Mouse (Mus musculus) midbrain, postnatal 0 days (tissue): ENCODE results near the gene Pakap. TPM values are rescaled to one million over a fixed set of nuclear protein-coding genes. Genes with fewer than 3 reads are reported as not detected.

Source experiments
- ATAC-seq: fragments of 200-750 bp; cut with Nextera tagmentation; 2 replicates; pipeline ENCODE4 v1.8.0; 2017; ENCODE audit warnings: moderate number of reproducible peaks, mild to moderate bottlenecking, moderate TSS enrichment, moderate library complexity; ENCODE audit not compliant: low FRiP score
- DNase-seq: peaks from one replicate; pipeline ENCODE4 v3.0.0-alpha.2; 2015; ENCODE audit warnings: low spot score
- H3K27ac ChIP-seq: fragments of 300-500 bp; sonication (generic); 2 replicates; pipeline ENCODE4 v1.5.1; 2014; ENCODE audit warnings: low read depth, mild to moderate bottlenecking, low read length, mixed read lengths
- H3K27me3 ChIP-seq: fragments of 300-500 bp; sonication (generic); 2 replicates; pipeline ENCODE4 v1.6.1; 2014; ENCODE audit warnings: low read length, control low read depth, mixed read lengths; ENCODE audit not compliant: insufficient read depth
- H3K36me3 ChIP-seq: fragments of 300-500 bp; sonication (generic); 2 replicates; pipeline ENCODE4 v1.6.1; 2014; ENCODE audit warnings: low read length, control low read depth, mixed read lengths; ENCODE audit not compliant: insufficient read depth
- H3K4me1 ChIP-seq: fragments of 300-500 bp; sonication (generic); 2 replicates; pipeline ENCODE4 v1.6.1; 2014; ENCODE audit warnings: mild to moderate bottlenecking, control low read depth, antibody characterized with exemption, low read length, mixed read lengths; ENCODE audit not compliant: insufficient read depth
- H3K4me2 ChIP-seq: fragments of 300-500 bp; sonication (generic); 2 replicates; pipeline ENCODE4 v1.6.1; 2014; ENCODE audit warnings: low read depth, mild to moderate bottlenecking, low read length, mixed read lengths; ENCODE audit not compliant: poor library complexity, severe bottlenecking
- H3K4me3 ChIP-seq: fragments of 300-500 bp; sonication (generic); 2 replicates; pipeline ENCODE4 v1.5.1; 2014; ENCODE audit warnings: low read depth, mild to moderate bottlenecking, low read length, moderate library complexity
- H3K9ac ChIP-seq: fragments of 300-500 bp; sonication (generic); replicated peaks from 2 replicates; pipeline ENCODE4 v1.6.1; 2014; ENCODE audit warnings: mild to moderate bottlenecking, low read length, moderate library complexity, mixed read lengths; ENCODE audit not compliant: poor library complexity, severe bottlenecking
- H3K9me3 ChIP-seq: fragments of 300-500 bp; sonication (generic); 2 replicates; pipeline ENCODE4 v1.6.1; 2016; ENCODE audit warnings: low read length, control low read depth
- CTCF ChIP-seq: IDR thresholded peaks from 2 replicates; pipeline ENCODE4 v1.5.1; 2016; ENCODE audit warnings: antibody characterized with exemption, mild to moderate bottlenecking
- WGBS: fragments of 180-500 bp; shearing (Covaris S2); extraction: QIAGEN DNeasy Blood & Tissue Kit; methylation state at CpG from one replicate; pipeline ENCODE4 v1.1.7; 2014; 5-methylcytosine and 5-hydroxymethylcytosine counted together
- polyA plus RNA-seq: library from polyadenylated mRNA; unstranded; fragments of >200 nt; fragmentation: Nextera tagmentation; extraction: Ambion mirVana; gene quantifications from 2 replicates; pipeline ENCODE4 v1.2.1, GENCODE M21; 2015
- total RNA-seq: library from RNA; depleted of rRNA; stranded (reverse); fragments of >200 nt; gene quantifications from 2 replicates; pipeline ENCODE4 v1.2.3, GENCODE M21; 2014; rRNA removed

The Pakap gene
- total RNA-seq: 6.0 and 8.4 TPM in 2 replicates
- polyA plus RNA-seq: 11.9 and 13.5 TPM in 2 replicates

DNA sequence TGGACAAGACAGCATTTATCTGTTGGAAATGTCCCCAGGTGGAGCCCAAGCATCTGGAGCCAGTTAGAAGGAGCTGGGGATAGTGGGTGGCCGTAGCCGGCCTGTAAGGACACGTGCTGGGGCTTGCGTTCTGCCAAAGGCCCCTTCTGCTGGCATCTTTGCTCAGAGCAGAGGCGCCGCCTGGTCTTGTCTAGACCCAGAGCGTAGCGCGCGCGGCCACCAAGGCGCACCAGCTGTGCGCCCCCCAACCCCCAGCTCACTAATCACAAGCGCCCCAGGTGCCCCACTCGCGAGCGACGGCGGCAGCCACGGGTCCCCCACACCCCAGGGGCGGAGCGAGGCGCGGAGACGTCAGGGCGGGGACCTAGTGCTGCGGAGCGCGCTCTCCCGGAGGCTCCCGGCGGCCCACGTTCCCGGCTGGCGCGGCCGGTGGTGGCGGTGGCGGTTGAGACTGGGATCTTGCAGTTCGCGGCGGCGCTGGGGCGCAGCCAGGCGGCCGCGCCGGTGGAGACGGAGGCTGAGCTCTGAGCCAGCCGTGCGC is at the start of gene Pakap:
TSS of gene Pakap (plus strand) at position 514 of the 541 bp plus-strand sequence.
- Histone ChIP-seq H3K4me3 (peak within 1 kb of the TSS; percentile 68), H3K27me3 (no peaks in the 10 kb centered on the region), H3K4me1 (peaks cover 8% of the 10 kb centered on the region; the same call in 1 of the 2 replicates), H3K36me3 (no peaks in the 10 kb centered on the region), H3K9me3 (no peaks in the 10 kb centered on the region), H3K9ac (peak within 1 kb of the TSS; percentile 75), H3K4me2 (peak within 1 kb of the TSS; percentile 93), H3K27ac (peak within 1 kb of the TSS; percentile 76)
- peak; percentile 22; the same call in 1 of the 2 replicates for TF ChIP-seq CTCF
- ATAC-seq (peak; percentile 85), DNase-seq (peak; percentile 63)
- under 1% methylated on average over 45 of the region's 51 CpGs for WGBS

DNA sequence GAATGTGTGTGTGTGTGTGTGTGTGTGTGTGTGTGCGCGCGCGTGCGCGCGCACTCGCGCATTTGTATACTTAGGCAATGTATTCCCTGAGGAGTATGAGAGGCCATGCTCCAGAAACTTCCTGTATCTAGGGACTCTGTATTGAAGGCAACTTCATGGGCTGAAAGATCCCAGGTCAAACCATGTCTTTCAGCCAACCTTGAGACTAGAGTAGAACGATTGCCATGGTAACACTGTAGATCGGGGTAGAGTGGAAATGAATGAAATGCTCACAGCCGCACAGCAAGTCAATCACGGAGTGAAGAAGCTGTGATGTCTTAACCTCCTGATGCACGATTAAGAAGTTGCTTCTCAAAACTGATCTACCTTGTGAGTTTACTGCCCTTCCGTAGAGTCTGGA is 44.5 kb upstream of the Pakap start:
- H3K36me3 ChIP-seq: no peaks in the 10 kb centered on the region
- H3K27me3 ChIP-seq: no peaks in the 10 kb centered on the region
- WGBS: 91% methylated on average over 15 of the region's 15 CpGs
- H3K4me3 ChIP-seq: no peak overlapping the region
- no peak overlapping the region for H3K4me2 ChIP-seq
- H3K9ac ChIP-seq: no peak overlapping the region
- 0 out of 2 replicates have a peak, but pooled peaks have one; percentile 7 for ATAC-seq
- DNase-seq: no peak
- no peaks in the 10 kb centered on the region for H3K4me1 ChIP-seq
- no peak overlapping the region for H3K27ac ChIP-seq
- H3K9me3 ChIP-seq: no peaks in the 10 kb centered on the region
- no peak for TF ChIP-seq CTCF

DNA sequence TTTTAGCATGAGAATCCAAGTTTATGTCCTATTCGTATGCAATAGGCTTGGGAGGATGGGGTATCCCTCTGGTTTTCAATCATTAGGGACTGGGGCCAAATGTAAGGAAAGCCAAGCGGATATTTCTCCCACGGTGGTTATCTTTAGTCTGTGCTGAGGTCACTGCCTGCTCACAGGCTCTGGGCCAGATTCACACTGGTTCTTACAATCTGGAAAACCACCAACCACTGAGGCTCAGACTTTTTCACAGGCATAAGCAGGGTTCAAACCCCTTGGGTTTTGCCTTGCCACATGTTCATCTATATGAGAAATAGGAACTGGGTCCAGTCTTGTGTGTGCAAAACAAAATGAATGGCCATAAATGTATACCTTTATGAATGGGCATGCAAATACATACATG is 43.5 kb upstream of the Pakap start:
- no peak for ATAC-seq
- no peak overlapping the region for H3K4me3 ChIP-seq
- no peaks in the 10 kb centered on the region for H3K4me1 ChIP-seq
- no peaks in the 10 kb centered on the region for H3K9me3 ChIP-seq
- peak; percentile 25 for DNase-seq
- H3K27ac ChIP-seq: no peak overlapping the region
- no peak overlapping the region for H3K4me2 ChIP-seq
- no peaks in the 10 kb centered on the region for H3K36me3 ChIP-seq
- no peaks in the 10 kb centered on the region for H3K27me3 ChIP-seq
- WGBS: 70% methylated on average over 3 of the region's 3 CpGs
- H3K9ac ChIP-seq: no peak overlapping the region
- TF ChIP-seq CTCF: no peak

DNA sequence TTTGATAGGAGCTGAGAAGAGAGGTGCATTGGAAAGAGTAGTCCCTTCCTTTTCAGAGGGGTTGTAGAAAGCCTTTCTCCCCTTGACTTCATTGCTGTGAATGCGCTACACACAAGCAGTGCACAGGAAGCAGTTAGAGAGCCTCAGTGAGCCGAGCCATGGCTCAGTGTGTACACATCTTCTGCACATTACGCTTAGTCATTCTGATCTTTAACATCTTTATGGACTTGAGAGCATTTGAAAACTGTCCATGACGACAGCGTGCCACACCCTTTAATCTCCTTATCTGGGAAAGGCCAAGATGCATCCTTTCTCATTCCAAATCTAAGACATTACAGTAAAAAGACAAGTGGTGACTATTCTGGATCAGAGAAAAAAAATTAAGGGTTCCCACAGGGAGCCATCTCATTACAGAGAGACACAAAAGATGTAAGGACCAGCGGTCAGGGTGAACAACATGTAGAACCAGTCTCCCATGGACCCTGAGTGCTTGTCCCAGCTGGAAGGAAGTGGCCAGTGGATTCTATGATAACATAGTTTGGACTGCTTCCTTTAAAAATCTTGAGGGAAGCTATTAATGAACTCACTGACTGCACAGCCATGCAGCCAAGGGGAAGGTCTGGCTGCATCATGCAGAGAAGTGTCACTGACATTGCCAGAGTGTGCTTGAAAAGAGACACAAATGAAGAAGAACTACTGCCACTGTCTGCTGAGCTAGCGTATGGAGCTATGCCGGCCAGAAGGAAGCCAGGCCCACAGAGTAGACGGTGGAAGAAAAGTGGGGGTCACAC is 42.6 kb upstream of the Pakap start:
- no peak for TF ChIP-seq CTCF
- H3K9me3 ChIP-seq: no peaks in the 10 kb centered on the region
- ATAC-seq (no peak), DNase-seq (no peak)
- no peak overlapping the region for H3K27ac ChIP-seq
- no peak overlapping the region for H3K4me3 ChIP-seq
- H3K4me1 ChIP-seq: no peaks in the 10 kb centered on the region
- 74% methylated on average over 9 of the region's 9 CpGs for WGBS
- no peak overlapping the region for H3K4me2 ChIP-seq
- no peaks in the 10 kb centered on the region for H3K27me3 ChIP-seq
- no peaks in the 10 kb centered on the region for H3K36me3 ChIP-seq
- no peak overlapping the region for H3K9ac ChIP-seq

DNA sequence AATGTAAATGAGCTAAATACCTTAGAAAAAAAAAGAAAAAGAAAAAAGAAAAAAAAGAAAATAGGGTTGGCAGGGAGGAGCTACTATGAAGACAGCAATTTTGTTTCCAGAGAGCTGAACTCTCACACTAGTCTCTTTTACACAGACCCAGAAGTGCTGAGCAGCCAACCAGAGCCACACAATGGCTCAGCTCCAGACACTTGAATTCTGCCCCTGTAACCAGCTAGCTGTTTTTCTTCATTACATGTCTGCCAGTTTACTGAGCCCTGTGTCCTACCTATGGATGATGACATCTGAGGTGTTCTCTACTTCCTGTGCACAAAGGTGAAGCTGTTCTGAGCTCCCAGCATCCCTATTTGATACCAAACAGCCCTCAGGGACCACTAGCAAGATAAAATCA is 39.7 kb upstream of the Pakap start:
- no peak for ATAC-seq
- DNase-seq: no peak
- TF ChIP-seq CTCF: no peak

DNA sequence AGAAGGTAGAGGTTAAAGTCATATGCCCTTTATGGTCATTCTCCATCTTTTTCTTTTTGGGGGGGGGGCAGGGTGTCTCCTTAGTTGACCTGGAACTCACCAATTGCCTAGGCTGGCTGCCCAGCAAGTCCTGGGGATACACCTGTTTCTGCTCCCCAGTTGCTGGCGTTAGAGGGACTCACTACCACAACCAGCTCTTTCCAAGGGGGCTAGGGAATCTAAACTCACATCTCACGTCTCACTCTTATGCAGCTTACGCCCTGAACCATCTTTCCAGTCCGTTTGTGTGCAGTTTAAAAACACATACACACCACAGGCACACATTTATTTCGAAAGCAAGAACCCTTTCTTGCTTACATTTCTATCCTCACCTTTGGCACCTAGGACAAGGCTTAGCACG is 34.3 kb upstream of the Pakap start:
- Histone ChIP-seq H3K4me3 (no peak overlapping the region), H3K27me3 (no peaks in the 10 kb centered on the region), H3K9me3 (no peaks in the 10 kb centered on the region), H3K4me2 (no peak overlapping the region), H3K9ac (no peak overlapping the region), H3K27ac (no peak overlapping the region), H3K36me3 (no peaks in the 10 kb centered on the region), H3K4me1 (no peaks in the 10 kb centered on the region)
- DNase-seq: no peak
- WGBS: 82% methylated on average over 6 of the region's 6 CpGs
- no peak for ATAC-seq
- TF ChIP-seq CTCF: no peak

More for the DNA sequence above, 39.7 kb upstream of the Pakap start:
- Histone ChIP-seq H3K9me3 (no peaks in the 10 kb centered on the region), H3K27ac (no peak overlapping the region), H3K4me3 (no peak overlapping the region), H3K4me1 (no peaks in the 10 kb centered on the region), H3K9ac (no peak overlapping the region), H3K27me3 (no peaks in the 10 kb centered on the region), H3K36me3 (no peaks in the 10 kb centered on the region), H3K4me2 (no peak overlapping the region)
